Mouse (Mus musculus) myocyte (in vitro differentiated cells): ENCODE results near the gene Mmrn2. TPM values are rescaled to one million over a fixed set of nuclear protein-coding genes. Genes with fewer than 3 reads are reported as not detected.
"Not testable (repeated sequence)": the region's sequence is repeated elsewhere in the genome, so short reads cannot be mapped to it uniquely, and the experiment has no call there.

Experiments
- H3K27me3 ChIP-seq: one replicate; pipeline ENCODE4 v1.6.1; 2011; ENCODE audit not compliant: control insufficient read depth, insufficient read depth, insufficient read length
- H3K36me3 ChIP-seq: one replicate; pipeline ENCODE4 v1.6.1; 2011; ENCODE audit not compliant: control insufficient read depth, insufficient read depth
- H3K4me2 ChIP-seq: one replicate; pipeline ENCODE4 v1.6.1; 2011; ENCODE audit warnings: low read depth, control low read depth
- H3K4me3 ChIP-seq: one replicate; pipeline ENCODE4 v1.5.1; 2011; ENCODE audit warnings: mild to moderate bottlenecking, control low read depth, moderate library complexity
- H3K79me2 ChIP-seq: one replicate; pipeline ENCODE4 v1.6.1; 2011; ENCODE audit not compliant: control insufficient read depth, insufficient read depth
- H3ac ChIP-seq: one replicate; pipeline ENCODE4 v1.6.1; 2011; ENCODE audit not compliant: control insufficient read depth, insufficient read length
- CEBPB ChIP-seq: IDR thresholded peaks from 2 replicates; pipeline ENCODE4 v1.6.1; 2011; ENCODE audit warnings: mild to moderate bottlenecking, moderate library complexity; ENCODE audit not compliant: poor library complexity, insufficient read depth, severe bottlenecking
- E2F4 ChIP-seq: IDR thresholded peaks from one replicate; pipeline ENCODE4 v1.6.1; 2011; ENCODE audit warnings: mild to moderate bottlenecking, control low read depth, moderate library complexity; ENCODE audit not compliant: insufficient read depth
- MAX ChIP-seq: IDR thresholded peaks from one replicate; pipeline ENCODE4 v1.6.1; 2011; ENCODE audit warnings: low read depth, mild to moderate bottlenecking, control low read depth
- MYOD1 ChIP-seq, 3 experiments: IDR thresholded peaks; one replicate each; pipeline ENCODE4 v1.6.1; 2011; ENCODE audit warnings: control low read depth in 2 of 3, low read depth in 2 of 3, mild to moderate bottlenecking in 2 of 3, moderate library complexity in 1 of 3; ENCODE audit not compliant: insufficient read length in 2 of 3, control insufficient read depth in 1 of 3
- MYOG ChIP-seq, 3 experiments: IDR thresholded peaks; one replicate each; pipeline ENCODE4 v1.6.1; 2011; ENCODE audit warnings: control low read depth in 2 of 3, low read depth in 2 of 3, mild to moderate bottlenecking in 2 of 3; ENCODE audit not compliant: insufficient read length in 2 of 3, control insufficient read depth in 1 of 3, insufficient read depth in 1 of 3
- POLR2A ChIP-seq: IDR thresholded peaks from one replicate; pipeline ENCODE4 v1.6.1; 2011; ENCODE audit warnings: low read depth, mild to moderate bottlenecking, control low read depth, moderate library complexity; ENCODE audit not compliant: insufficient read length
- POLR2AphosphoS2 ChIP-seq: IDR thresholded peaks from one replicate; pipeline ENCODE4 v1.6.1; 2011; ENCODE audit warnings: low read depth, control low read depth; ENCODE audit not compliant: insufficient read length
- REST ChIP-seq: IDR thresholded peaks from one replicate; pipeline ENCODE4 v1.6.1; 2011; ENCODE audit warnings: mild to moderate bottlenecking, control low read depth, moderate library complexity; ENCODE audit not compliant: insufficient read depth, insufficient read length
- SRF ChIP-seq: IDR thresholded peaks from one replicate; pipeline ENCODE4 v1.6.1; 2011; ENCODE audit warnings: low read depth; ENCODE audit not compliant: control insufficient read depth, insufficient read length
- TCF12 ChIP-seq: IDR thresholded peaks from one replicate; pipeline ENCODE4 v1.6.1; 2011; ENCODE audit warnings: mild to moderate bottlenecking, control low read depth; ENCODE audit not compliant: poor library complexity, insufficient read depth, severe bottlenecking
- TCF3 ChIP-seq: IDR thresholded peaks from one replicate; pipeline ENCODE4 v1.6.1; 2011; ENCODE audit warnings: low read depth, control low read depth; ENCODE audit not compliant: insufficient read length
- USF1 ChIP-seq: IDR thresholded peaks from one replicate; pipeline ENCODE4 v1.6.1; 2011; ENCODE audit warnings: low read depth, mild to moderate bottlenecking, control low read depth, moderate library complexity
- polyA plus RNA-seq: library from polyadenylated mRNA; unstranded; fragments of >200 nt; fragmentation: generic; extraction: Trizol; gene quantifications from one replicate; pipeline ENCODE4 v1.2.1, GENCODE M21; 2012; ENCODE audit warnings: missing spikeins

The Mmrn2 gene
- polyA plus RNA-seq, 1 experiment: 0.02 TPM

DNA sequence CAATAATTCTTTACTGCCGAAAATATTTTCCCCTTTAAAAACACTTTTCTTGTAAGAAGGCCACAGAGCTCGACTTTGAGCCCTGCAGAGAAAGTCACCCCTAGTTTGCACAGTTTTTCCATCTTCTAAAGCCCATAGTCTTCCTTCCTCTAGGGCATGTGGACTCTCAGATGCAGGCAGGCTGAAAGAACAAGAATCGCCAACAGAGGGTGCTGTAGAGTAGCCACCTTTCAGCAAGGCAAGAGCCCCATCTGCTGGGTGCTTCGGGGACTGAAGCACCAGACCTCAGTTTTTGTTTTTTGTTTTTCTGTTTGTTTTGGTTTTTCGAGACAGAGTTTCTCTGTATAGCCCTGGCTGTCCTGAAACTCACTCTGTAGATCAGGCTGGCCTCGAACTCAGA lies 25.9 kb downstream of the Mmrn2 start:
- no peak overlapping the region for H3K4me3 ChIP-seq
- H3K79me2 ChIP-seq: no peaks in the 10 kb centered on the region
- H3ac ChIP-seq: no peak overlapping the region
- H3K36me3 ChIP-seq: peaks cover 8% of the 10 kb centered on the region
- H3K27me3 ChIP-seq: no peaks in the 10 kb centered on the region
- TF ChIP-seq MYOG (IDR thresholded peaks at IDR 0.05; ENCODE audit: control insufficient read depth in 1 of 3, insufficient read depth in 1 of 3, insufficient read length in 2 of 3, low read depth in 2 of 3): no peak
- no peak overlapping the region for H3K4me2 ChIP-seq

DNA sequence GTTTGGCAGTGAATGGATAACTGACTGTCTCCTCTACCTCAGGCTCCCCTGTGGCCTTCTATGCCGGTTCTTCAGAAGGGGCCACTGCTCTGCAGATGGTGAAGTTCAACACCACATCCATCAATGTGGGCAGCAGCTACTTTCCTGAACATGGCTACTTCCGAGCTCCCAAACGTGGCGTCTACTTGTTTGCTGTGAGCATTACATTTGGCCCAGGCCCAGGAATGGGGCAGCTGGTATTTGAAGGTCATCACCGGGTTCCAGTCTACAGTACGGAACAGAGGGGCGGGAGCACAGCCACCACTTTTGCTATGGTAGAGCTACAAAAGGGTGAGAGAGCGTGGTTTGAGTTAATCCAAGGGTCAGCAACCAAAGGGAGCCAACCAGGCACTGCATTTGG lies 27.6 kb downstream of the Mmrn2 start:
- Histone ChIP-seq H3ac (no peak overlapping the region), H3K79me2 (no peaks in the 10 kb centered on the region), H3K36me3 (peaks cover 16% of the 10 kb centered on the region), H3K4me2 (no peak overlapping the region), H3K27me3 (no peaks in the 10 kb centered on the region), H3K4me3 (no peak overlapping the region)
- TF ChIP-seq POLR2AphosphoS2 (no peak), REST (no peak), MAX (no peak)

DNA sequence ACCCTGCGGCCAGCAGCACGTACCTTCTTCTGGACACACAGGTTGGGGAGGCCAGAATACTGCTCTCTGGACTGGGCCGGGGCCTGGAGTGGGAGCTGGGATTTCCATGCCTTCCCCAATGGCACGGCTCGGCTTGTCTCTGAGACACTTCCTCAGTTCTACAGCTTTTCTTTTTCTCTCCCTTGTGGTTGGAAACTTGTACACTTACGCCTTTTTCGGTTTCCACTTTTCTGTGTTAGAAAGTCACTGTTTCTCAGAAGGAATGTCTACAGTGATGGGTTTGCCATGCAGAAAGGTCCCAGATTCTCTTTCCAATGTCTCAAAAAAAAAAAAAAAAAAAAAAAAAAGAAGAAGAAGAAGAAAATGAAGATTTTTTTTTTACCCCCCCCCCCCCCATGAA lies 28.2 kb downstream of the Mmrn2 start:
- Histone ChIP-seq H3K36me3 (peaks cover 21% of the 10 kb centered on the region), H3ac (no peak overlapping the region), H3K4me2 (no peak overlapping the region), H3K79me2 (no peaks in the 10 kb centered on the region), H3K4me3 (no peak overlapping the region), H3K27me3 (no peaks in the 10 kb centered on the region)
- TF ChIP-seq REST (no peak), MYOD1 (IDR thresholded peaks at IDR 0.05; ENCODE audit: control insufficient read depth in 1 of 3, insufficient read length in 2 of 3, low read depth in 2 of 3) (no peak), CEBPB (no peak), MAX (no peak), POLR2A (no peak), TCF3 (no peak), E2F4 (no peak), SRF (no peak), USF1 (no peak), MYOG (IDR thresholded peaks at IDR 0.05; ENCODE audit: control insufficient read depth in 1 of 3, insufficient read depth in 1 of 3, insufficient read length in 2 of 3, low read depth in 2 of 3) (no peak), POLR2AphosphoS2 (no peak), TCF12 (no peak)

DNA sequence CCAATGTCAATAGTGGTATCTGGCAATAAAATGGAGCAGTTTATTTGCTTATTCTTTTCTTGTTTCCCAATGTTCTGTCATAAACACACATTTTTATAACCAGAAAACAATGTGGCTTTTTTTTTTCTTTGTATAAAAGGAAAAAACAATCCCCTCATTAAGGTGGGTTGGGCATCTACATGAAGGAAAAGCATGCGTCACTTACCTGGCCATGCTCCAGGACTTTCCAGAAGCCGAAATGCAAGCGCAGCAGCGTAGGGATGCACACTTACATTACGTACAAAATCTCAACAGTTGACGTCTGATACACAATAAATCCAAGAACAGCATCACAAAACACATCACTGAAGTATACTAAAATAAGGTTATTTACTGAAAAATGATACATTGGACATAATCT lies 35.5 kb downstream of the Mmrn2 start:
- no peak for TF ChIP-seq MAX
- no peak for TF ChIP-seq MYOG (IDR thresholded peaks at IDR 0.05; ENCODE audit: control insufficient read depth in 1 of 3, insufficient read depth in 1 of 3, insufficient read length in 2 of 3, low read depth in 2 of 3)
- TF ChIP-seq E2F4: no peak
- TF ChIP-seq TCF12: no peak
- no peak for TF ChIP-seq USF1
- no peak for TF ChIP-seq CEBPB
- TF ChIP-seq SRF: no peak
- no peak for TF ChIP-seq POLR2A
- no peak for TF ChIP-seq REST
- no peak for TF ChIP-seq POLR2AphosphoS2
- TF ChIP-seq TCF3: no peak
- no peak for TF ChIP-seq MYOD1 (IDR thresholded peaks at IDR 0.05; ENCODE audit: control insufficient read depth in 1 of 3, insufficient read length in 2 of 3, low read depth in 2 of 3)
- no peak overlapping the region for H3K4me3 ChIP-seq
- H3K27me3 ChIP-seq: no peaks in the 10 kb centered on the region
- peaks cover 47% of the 10 kb centered on the region for H3K36me3 ChIP-seq
- H3K4me2 ChIP-seq: no peak overlapping the region
- no peaks in the 10 kb centered on the region for H3K79me2 ChIP-seq
- no peak overlapping the region for H3ac ChIP-seq

DNA sequence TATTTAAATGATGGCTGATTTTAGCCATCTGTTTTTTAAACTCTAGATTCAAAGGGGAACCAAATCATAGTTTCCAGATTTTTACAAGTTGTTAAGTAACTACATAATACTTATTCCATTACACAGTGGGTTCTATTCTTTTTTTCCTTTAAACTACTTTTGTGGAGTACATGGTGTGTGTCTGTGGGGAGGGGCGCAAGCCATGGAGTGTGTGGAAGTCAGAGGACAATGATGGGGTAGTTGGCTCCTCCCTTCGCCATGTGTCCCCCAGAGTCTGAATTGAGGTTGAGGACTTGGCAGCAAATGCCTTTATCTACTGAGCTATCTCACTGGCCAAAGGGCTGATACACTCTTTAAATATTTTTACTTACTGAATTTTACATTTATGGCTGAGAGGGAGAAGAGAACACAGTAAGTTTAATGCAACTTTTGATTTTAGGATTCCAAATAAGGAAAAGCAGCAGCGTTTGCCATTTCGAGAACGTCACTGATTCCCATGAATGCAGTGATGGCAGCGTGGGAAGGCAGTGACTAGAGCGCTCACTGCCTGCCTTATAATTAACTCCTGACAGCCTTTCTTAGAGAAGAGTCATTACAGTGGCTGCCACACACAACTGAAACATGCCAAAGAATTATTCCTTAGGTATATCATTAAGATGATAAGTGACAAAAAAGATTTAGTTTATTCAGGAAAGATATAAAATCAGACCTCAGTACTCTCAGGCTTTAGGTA lies 37.1 kb downstream of the Mmrn2 start:
- Histone ChIP-seq H3K4me2 (no peak overlapping the region), H3K79me2 (no peaks in the 10 kb centered on the region), H3K4me3 (no peak overlapping the region), H3K27me3 (no peaks in the 10 kb centered on the region), H3ac (no peak overlapping the region), H3K36me3 (peaks cover 45% of the 10 kb centered on the region)
- TF ChIP-seq CEBPB (no peak), USF1 (no peak), MYOG (IDR thresholded peaks at IDR 0.05; ENCODE audit: control insufficient read depth in 1 of 3, insufficient read depth in 1 of 3, insufficient read length in 2 of 3, low read depth in 2 of 3) (no peak), POLR2AphosphoS2 (no peak)

DNA sequence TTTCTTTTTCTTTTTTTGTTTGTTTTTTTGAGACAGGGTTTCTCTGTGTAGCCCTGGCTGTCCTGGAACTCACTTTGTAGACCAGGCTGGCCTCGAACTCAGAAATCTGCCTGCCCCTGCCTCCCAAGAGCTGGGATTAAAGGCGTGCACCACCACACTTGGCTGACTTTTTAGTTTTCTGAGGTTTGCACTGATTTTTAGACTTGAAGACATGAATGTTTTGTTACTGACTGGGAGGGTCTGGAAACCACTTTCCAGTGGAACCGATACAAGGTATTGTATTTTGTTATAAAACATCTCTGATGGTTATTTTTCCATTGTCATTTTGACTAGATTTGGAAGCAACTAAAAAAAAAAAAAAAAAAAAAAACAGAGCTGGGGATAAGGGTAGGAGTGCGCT lies 41.7 kb downstream of the Mmrn2 start:
- not testable (repeated sequence) for H3K4me2 ChIP-seq, H3K4me3 ChIP-seq, H3K27me3 ChIP-seq, H3ac ChIP-seq, H3K79me2 ChIP-seq
- H3K36me3 ChIP-seq: peaks cover 47% of the 10 kb centered on the region
